Comparison of ENCODE assay signal across 9 mouse cellular contexts in the genomic region with DNA sequence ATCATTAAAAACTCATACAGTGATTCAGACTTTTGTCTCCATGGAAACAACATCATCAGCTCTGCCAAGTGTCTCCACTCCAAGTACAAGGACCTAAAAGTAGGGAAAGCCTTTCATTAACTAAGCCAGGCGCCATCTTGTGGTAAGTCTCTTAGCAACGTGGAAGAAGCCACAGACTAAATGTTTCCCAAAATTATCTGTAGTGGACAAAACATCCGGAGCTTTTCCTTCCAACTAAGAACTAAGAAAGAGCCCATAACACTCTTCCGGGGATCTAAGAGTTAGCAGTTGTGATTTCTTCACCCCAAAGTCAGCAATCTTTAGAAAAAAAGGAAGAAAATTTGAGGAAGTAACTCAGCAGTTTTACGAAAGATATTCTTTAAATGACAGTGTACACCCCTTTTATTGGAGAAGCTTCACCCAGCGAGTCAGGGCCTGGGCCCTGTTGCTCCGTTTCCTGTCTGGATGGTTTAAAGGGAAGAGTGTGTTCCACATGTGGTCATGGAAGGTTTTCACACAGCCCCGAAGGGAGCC. TPM values are rescaled to one million over a fixed set of nuclear protein-coding genes. Genes with fewer than 3 reads are reported as not detected.
DNase-seq lines count a peak whose midpoint lies in the region; ATAC-seq and TF ChIP-seq lines count a peak whose summit lies in the region.
"Had no signal": no experiment of that assay in that cellular context is flagged by ENCODE, and none has a peak within 500 bp of the region (broad histone marks: within the 10 kb centered on the region; RNA-seq: fewer than 3 reads in every experiment).

No protein-coding gene starts in this region.

- no peaks in the 10 kb centered on the region for H3K36me3 ChIP-seq in forebrain, embryonic 14.5 days (ENCODE audit: control insufficient read depth, insufficient read depth, low read length)
- H3K36me3 ChIP-seq in forebrain, embryonic 10.5 days (replicated peaks), result no peaks in the 10 kb centered on the region
- H3K36me3 ChIP-seq in stomach, postnatal 0 days (ENCODE audit: control insufficient read depth, insufficient read depth, low read length), result no peaks in the 10 kb centered on the region
- H3K36me3 ChIP-seq: lung, embryonic 15.5 days had no signal

- H3K4me2 ChIP-seq in forebrain, embryonic 14.5 days (ENCODE audit: low read length), result no peak overlapping the region
- H3K4me2 ChIP-seq in stomach, postnatal 0 days (replicated peaks; ENCODE audit: low read depth), result no peak overlapping the region
- H3K4me2 ChIP-seq: lung, embryonic 15.5 days had no signal

- H3K4me3 ChIP-seq in forebrain, embryonic 14.5 days (ENCODE audit: low read depth, low read length), result no peak overlapping the region
- H3K4me3 ChIP-seq in forebrain, embryonic 10.5 days, result no peak overlapping the region
- no peak overlapping the region for H3K4me3 ChIP-seq in stomach, postnatal 0 days (ENCODE audit: low read depth, low read length)
- H3K4me3 ChIP-seq: lung, embryonic 15.5 days had no signal

- WGBS in forebrain, embryonic 14.5 days, result 60% methylated on average over 8 of the region's 8 CpGs
- WGBS in forebrain, embryonic 10.5 days, result 59% methylated on average over 8 of the region's 8 CpGs
- 46% methylated on average over 8 of the region's 8 CpGs for WGBS in stomach, postnatal 0 days

- no peaks in the 10 kb centered on the region for H3K9me3 ChIP-seq in forebrain, embryonic 14.5 days (replicated peaks; ENCODE audit: control insufficient read depth, low read length)
- H3K9me3 ChIP-seq in forebrain, embryonic 10.5 days, result no peaks in the 10 kb centered on the region
- H3K9me3 ChIP-seq in stomach, postnatal 0 days (ENCODE audit: control insufficient read depth, low read length), result no peaks in the 10 kb centered on the region
- H3K9me3 ChIP-seq: lung, embryonic 15.5 days had no signal

- no peak overlapping the region for H3K27ac ChIP-seq in forebrain, embryonic 14.5 days (ENCODE audit: low read depth, low read length)
- no peak overlapping the region for H3K27ac ChIP-seq in forebrain, embryonic 10.5 days
- no peak overlapping the region for H3K27ac ChIP-seq in stomach, postnatal 0 days (replicated peaks)
- H3K27ac ChIP-seq: lung, embryonic 15.5 days had no signal

- peak; percentile 83 for TF ChIP-seq CTCF in stomach, postnatal 0 days (IDR thresholded peaks at IDR 0.05; ENCODE audit: low read depth)

- DNase-seq in forebrain, embryonic 14.5 days (ENCODE audit: low spot score), result peak; percentile 96
- no peak for DNase-seq in forebrain, embryonic 10.5 days (ENCODE audit: extremely low spot score, low spot score)
- peak; percentile 24 to 28 for DNase-seq in B cell, adult 2 months
- DNase-seq in c-Kit-positive CD71-positive TER-119-negative erythroid progenitor cells, embryonic 14.5 days (ENCODE audit: low read depth), result peak; percentile 10
- DNase-seq in frontal cortex, postnatal 25 days (ENCODE audit: low spot score in 2 of 2), result peak; percentile 7 to 14
- DNase-seq in layer of hippocampus, adult 9-10 months (ENCODE audit: low spot score), result peak; percentile 68
- DNase-seq in stomach, postnatal 0 days (ENCODE audit: low spot score), result peak; percentile 21

- peak; percentile 72 for ATAC-seq in forebrain, embryonic 14.5 days
- ATAC-seq in megakaryocyte progenitor cell, adult 5-6 weeks (replicated peaks; ENCODE audit: poor library complexity), result peak; percentile 79
- ATAC-seq in stomach, postnatal 0 days (ENCODE audit: low FRiP score, low TSS enrichment), result no peak

- H3K9ac ChIP-seq in forebrain, embryonic 14.5 days (ENCODE audit: low read length), result no peak overlapping the region
- no peak overlapping the region for H3K9ac ChIP-seq in stomach, postnatal 0 days (ENCODE audit: low read length)
- H3K9ac ChIP-seq: lung, embryonic 15.5 days had no signal

- H3K27me3 ChIP-seq in forebrain, embryonic 14.5 days (replicated peaks; ENCODE audit: control insufficient read depth, insufficient read depth, low read length), result no peaks in the 10 kb centered on the region
- H3K27me3 ChIP-seq in forebrain, embryonic 10.5 days (ENCODE audit: poor library complexity, severe bottlenecking), result no peaks in the 10 kb centered on the region
- no peaks in the 10 kb centered on the region for H3K27me3 ChIP-seq in stomach, postnatal 0 days (ENCODE audit: control insufficient read depth, insufficient read depth, low read length)
- H3K27me3 ChIP-seq: lung, embryonic 15.5 days had no signal

- no peaks in the 10 kb centered on the region for H3K4me1 ChIP-seq in forebrain, embryonic 14.5 days (ENCODE audit: control insufficient read depth, insufficient read depth, low read length)
- no peaks in the 10 kb centered on the region for H3K4me1 ChIP-seq in forebrain, embryonic 10.5 days
- H3K4me1 ChIP-seq in stomach, postnatal 0 days (replicated peaks; ENCODE audit: control insufficient read depth, insufficient read depth), result no peaks in the 10 kb centered on the region
- H3K4me1 ChIP-seq: lung, embryonic 15.5 days had no signal

- no peak for TF ChIP-seq EP300 in stomach, postnatal 0 days (optimal IDR thresholded peaks at IDR 0.05)

RNA-seq across cellular contexts. Expression of gene Camk1d, which starts 56.5 kb away (rescaled TPM):
- polyA plus RNA-seq in forebrain, embryonic 14.5 days (2014; fragmentation: Nextera tagmentation; extraction: Ambion mirVana), result 3.8 and 4.1 TPM in 2 replicates
- 0.62 and 0.85 TPM in 2 replicates for polyA plus RNA-seq in forebrain, embryonic 10.5 days (2016; fragmentation: Nextera tagmentation; extraction: Ambion mirVana)
- 3.3 and 4.2 TPM in 2 replicates for total RNA-seq in megakaryocyte progenitor cell, adult 5-6 weeks (2015)
- 1.1 and 1.5 TPM in 2 replicates for total RNA-seq in megakaryocyte progenitor cell, adult 5-6 weeks (2017)
- polyA plus RNA-seq in stomach, postnatal 0 days (2015; fragmentation: Nextera tagmentation; extraction: Ambion mirVana), result 6.7 and 8.4 TPM in 2 replicates
